Mouse (Mus musculus) lung, embryonic 16.5 days (tissue): Measurements from ENCODE around the gene Hsd17b7. TPM values are rescaled to one million over a fixed set of nuclear protein-coding genes. Genes with fewer than 3 reads are reported as not detected.
A peak's percentile ranks its signal among the peaks of the same experiment; 100 is the strongest.

ENCODE experiments used
- ATAC-seq: fragments of 200-750 bp; cut with Nextera tagmentation; 2 replicates; pipeline ENCODE4 v1.8.0; 2017; ENCODE audit warnings: low read depth, mild to moderate bottlenecking, moderate library complexity
- H3K27ac ChIP-seq: fragments of 300-500 bp; sonication (generic); 2 replicates; pipeline ENCODE4 v1.5.1; 2014; ENCODE audit warnings: mild to moderate bottlenecking, control low read depth, low read length
- H3K27me3 ChIP-seq: fragments of 300-500 bp; sonication (generic); 2 replicates; pipeline ENCODE4 v1.6.1; 2014; ENCODE audit warnings: low read depth, low read length, mixed read lengths; ENCODE audit not compliant: control insufficient read depth, insufficient read depth
- H3K36me3 ChIP-seq: fragments of 300-500 bp; sonication (generic); 2 replicates; pipeline ENCODE4 v1.6.1; 2014; ENCODE audit warnings: low read length; ENCODE audit not compliant: control insufficient read depth, insufficient read depth
- H3K4me1 ChIP-seq: fragments of 300-500 bp; sonication (generic); replicated peaks from 2 replicates; pipeline ENCODE4 v1.6.1; 2014; ENCODE audit warnings: low read length, mixed read lengths; ENCODE audit not compliant: control insufficient read depth, insufficient read depth
- H3K4me2 ChIP-seq: fragments of 300-500 bp; sonication (generic); 2 replicates; pipeline ENCODE4 v1.6.1; 2014; ENCODE audit warnings: low read depth, low read length, control low read depth
- H3K4me3 ChIP-seq: fragments of 300-500 bp; sonication (generic); 2 replicates; pipeline ENCODE4 v1.5.1; 2014; ENCODE audit warnings: mild to moderate bottlenecking, low read length, control low read depth
- H3K9ac ChIP-seq: fragments of 300-500 bp; sonication (generic); 2 replicates; pipeline ENCODE4 v1.6.1; 2014; ENCODE audit warnings: low read length, control low read depth
- H3K9me3 ChIP-seq: fragments of 300-500 bp; sonication (generic); 2 replicates; pipeline ENCODE4 v1.6.1; 2016; ENCODE audit warnings: low read length; ENCODE audit not compliant: control insufficient read depth
- WGBS: fragments of 180-500 bp; shearing (Covaris S2); extraction: QIAGEN DNeasy Blood & Tissue Kit; methylation state at CpG from one replicate; pipeline ENCODE4 v1.1.7; 2014; 5-methylcytosine and 5-hydroxymethylcytosine counted together
- polyA plus RNA-seq: library from polyadenylated mRNA; unstranded; fragments of >200 nt; fragmentation: Nextera tagmentation; extraction: Ambion mirVana; gene quantifications from 2 replicates; pipeline ENCODE4 v1.2.1, GENCODE M21; 2015

Gene Hsd17b7
- polyA plus RNA-seq, 1 experiment from 2014 or later: 11.0 TPM

DNA sequence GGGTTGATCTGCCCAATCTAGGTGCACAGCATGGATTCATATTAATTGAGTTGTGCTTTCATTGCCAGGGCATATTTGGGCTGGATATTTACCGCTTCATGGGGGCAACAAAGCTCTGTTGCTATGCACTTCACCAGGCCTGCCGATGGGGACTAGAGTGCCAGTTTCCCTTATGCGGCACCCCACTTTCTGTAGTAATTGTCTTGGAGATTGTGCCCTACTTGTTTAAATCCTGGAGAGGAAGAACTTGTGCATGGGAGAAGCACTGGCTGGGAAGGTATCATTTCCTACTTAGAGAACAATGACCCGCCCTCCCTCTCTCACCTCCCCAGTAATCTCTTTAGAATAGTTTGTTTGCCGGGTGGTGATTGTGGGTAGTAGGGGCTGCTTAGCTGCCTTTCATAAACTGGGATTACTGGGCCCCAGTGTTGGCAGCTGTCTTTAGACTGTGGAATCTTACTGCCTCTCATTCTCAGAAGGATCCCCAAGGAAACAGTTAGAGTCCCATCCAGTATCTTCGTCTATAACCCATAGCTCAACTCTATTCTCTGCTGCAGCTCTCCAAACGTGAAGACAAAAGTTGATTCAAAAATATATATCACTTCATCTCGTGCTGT is 41.2 kb downstream of the Hsd17b7 start:
- Histone ChIP-seq H3K9me3 (no peaks in the 10 kb centered on the region), H3K4me1 (peaks cover 2% of the 10 kb centered on the region; the same call in 1 of the 2 replicates), H3K36me3 (no peaks in the 10 kb centered on the region), H3K27ac (no peak overlapping the region), H3K9ac (no peak overlapping the region), H3K4me2 (peak overlapping the region; percentile 22; the same call in 1 of the 2 replicates), H3K27me3 (no peaks in the 10 kb centered on the region), H3K4me3 (no peak overlapping the region)
- no peak for ATAC-seq
- WGBS: 57% methylated on average over 8 of the region's 8 CpGs

DNA sequence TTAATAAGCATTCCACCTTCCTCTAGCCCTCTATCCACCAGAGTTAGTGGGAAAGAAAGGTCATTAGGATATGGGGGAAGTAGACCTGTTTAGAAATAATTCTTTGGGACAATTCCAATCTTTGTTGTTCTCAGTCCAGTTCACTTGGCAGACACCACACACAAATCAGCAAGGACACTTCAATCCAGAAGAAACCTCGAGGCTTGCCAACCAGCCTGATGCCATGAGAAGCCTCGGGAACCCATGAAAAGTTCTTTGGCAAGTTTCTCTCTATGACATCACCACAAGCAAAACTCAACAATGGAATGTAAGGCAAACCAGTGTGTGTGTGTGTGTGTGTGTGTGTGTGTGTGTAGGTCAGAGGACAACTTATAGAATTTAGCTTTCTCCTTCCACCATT is 44.5 kb downstream of the Hsd17b7 start:
- H3K4me3 ChIP-seq: no peak overlapping the region
- no peaks in the 10 kb centered on the region for H3K9me3 ChIP-seq
- no peak overlapping the region for H3K4me2 ChIP-seq
- peaks cover 2% of the 10 kb centered on the region; the same call in 1 of the 2 replicates for H3K4me1 ChIP-seq
- ATAC-seq: no peak
- WGBS: 61% methylated on average over 2 of the region's 2 CpGs
- H3K27ac ChIP-seq: no peak overlapping the region
- H3K36me3 ChIP-seq: no peaks in the 10 kb centered on the region
- 0 out of 2 replicates have a peak, but pooled peaks cover 2% of the 10 kb centered on the region for H3K27me3 ChIP-seq
- H3K9ac ChIP-seq: no peak overlapping the region

DNA sequence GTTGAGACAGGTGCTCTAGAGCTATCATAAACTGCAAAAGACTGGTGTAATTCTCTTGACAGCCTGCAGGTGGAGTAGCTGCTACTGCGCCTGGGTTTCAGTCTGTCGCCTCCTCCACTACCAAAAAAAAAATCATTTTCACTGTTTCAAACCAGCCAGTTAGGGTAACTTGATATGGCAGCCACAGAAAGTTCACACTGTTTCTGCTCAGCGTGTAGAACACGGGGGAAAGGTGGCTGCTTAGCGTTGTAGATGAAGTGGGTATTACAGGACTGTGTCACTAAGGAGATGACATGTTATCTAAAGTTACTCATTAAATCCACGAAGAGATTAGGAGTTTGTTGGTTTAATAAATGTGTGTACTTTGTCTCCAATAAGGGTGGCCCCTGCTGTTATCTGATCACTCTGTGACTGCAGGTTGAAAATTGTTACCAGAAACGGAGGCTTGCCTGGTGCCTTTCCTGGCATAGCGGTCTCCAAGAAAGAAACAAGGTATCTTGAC is 47.3 kb downstream of the Hsd17b7 start:
- H3K9ac ChIP-seq: no peak overlapping the region
- no peaks in the 10 kb centered on the region for H3K9me3 ChIP-seq
- no peak for ATAC-seq
- no peaks in the 10 kb centered on the region for H3K36me3 ChIP-seq
- H3K27me3 ChIP-seq: 0 out of 2 replicates have a peak, but pooled peaks cover 2% of the 10 kb centered on the region
- no peak overlapping the region for H3K4me3 ChIP-seq
- 18% methylated on average over 8 of the region's 8 CpGs for whole genome bisulfite sequencing
- H3K4me2 ChIP-seq: peak overlapping the region; percentile 27
- peaks cover 9% of the 10 kb centered on the region for H3K4me1 ChIP-seq
- H3K27ac ChIP-seq: no peak overlapping the region

DNA sequence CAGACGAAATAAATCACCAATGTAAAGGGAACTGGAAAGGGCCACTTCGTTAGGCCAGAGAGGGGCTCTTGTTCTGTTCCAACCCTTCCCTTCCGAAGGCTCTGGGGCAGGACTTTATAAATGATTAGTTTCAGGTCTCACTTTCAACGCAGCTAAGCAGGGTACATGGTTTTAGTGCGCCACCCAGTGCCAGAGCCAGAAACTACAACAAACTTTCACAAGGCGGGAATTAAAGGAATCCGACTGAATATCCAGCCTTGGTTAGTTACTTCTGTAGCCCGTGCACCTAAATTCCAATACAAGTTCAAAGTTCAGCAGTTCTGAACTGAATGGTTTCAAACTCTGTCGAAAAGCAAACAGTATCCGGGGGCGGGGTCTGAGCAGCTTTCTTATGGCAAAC is 49.8 kb downstream of the Hsd17b7 start:
- WGBS: 4% methylated on average over 11 of the region's 11 CpGs
- ATAC-seq: peak; percentile 26; the same call in 1 of the 2 replicates
- Histone ChIP-seq H3K4me2 (peak overlapping the region; percentile 36), H3K9me3 (no peaks in the 10 kb centered on the region), H3K4me3 (no peak overlapping the region; the same call in 1 of the 2 replicates), H3K9ac (peak overlapping the region; percentile 12), H3K4me1 (peaks cover 16% of the 10 kb centered on the region), H3K27ac (no peak overlapping the region), H3K36me3 (no peaks in the 10 kb centered on the region), H3K27me3 (0 out of 2 replicates have a peak, but pooled peaks cover 2% of the 10 kb centered on the region)

DNA sequence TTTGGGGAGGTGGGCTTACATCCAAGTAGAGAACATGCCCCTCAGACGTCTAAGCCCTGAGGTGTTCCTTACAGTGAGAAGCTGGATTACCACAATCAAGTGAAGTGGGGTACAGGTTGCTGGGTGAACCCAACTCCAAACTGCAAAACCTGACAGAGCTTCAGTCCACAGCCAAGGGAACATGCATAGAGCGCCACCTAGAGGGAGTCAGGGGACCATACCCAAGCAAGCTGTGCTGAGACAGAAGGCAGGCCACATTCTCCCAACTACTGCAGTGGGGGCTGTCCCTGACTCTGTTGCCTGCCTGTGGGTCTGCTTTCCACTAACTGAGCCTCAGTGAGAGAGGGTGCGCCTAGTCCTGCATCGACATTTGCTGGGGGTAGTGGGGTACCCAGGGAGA is 51.0 kb downstream of the Hsd17b7 start:
- Histone ChIP-seq H3K4me2 (no peak overlapping the region), H3K27me3 (0 out of 2 replicates have a peak, but pooled peaks cover 2% of the 10 kb centered on the region), H3K4me1 (peaks cover 16% of the 10 kb centered on the region), H3K9ac (no peak overlapping the region), H3K36me3 (no peaks in the 10 kb centered on the region), H3K27ac (peak overlapping the region; percentile 13; the same call in 1 of the 2 replicates), H3K4me3 (no peak overlapping the region), H3K9me3 (no peaks in the 10 kb centered on the region)
- ATAC-seq: peak; percentile 67
- 25% methylated on average over 4 of the region's 4 CpGs for WGBS

DNA sequence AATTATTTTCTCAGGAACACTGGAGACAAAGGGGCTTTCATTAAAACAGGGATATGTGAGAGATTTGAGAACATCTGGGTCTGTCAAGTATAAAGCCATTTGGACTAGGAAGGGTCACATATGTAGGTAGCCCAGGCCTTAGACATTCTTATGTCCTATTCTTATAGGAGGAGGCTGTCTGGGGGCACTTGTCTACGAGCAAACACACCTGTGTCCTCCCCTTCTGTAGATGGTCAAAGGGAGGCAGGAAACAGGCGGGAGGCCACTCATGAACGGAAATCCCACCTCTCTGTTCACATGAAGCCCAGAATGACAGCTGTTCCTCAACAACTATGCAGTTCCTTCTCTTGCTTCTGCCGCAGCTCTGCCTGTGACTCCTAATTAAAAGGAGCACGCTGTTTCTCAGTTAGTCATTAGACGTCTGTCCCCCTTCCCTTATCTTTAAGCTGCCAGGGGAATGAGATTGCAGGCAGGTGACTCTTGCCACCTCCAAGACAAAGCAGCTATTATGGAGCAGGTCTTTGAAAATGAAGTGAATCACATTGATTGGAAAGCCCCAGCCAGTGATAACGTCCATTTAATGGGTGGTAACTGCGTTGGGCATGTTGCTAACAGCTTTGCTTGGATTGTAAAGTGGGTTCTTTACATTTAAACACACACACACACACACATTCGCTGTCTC is 51.8 kb downstream of the Hsd17b7 start:
- Histone ChIP-seq H3K36me3 (no peaks in the 10 kb centered on the region), H3K9me3 (no peaks in the 10 kb centered on the region), H3K4me1 (peaks cover 16% of the 10 kb centered on the region), H3K27me3 (0 out of 2 replicates have a peak, but pooled peaks cover 2% of the 10 kb centered on the region), H3K9ac (no peak overlapping the region), H3K27ac (peak overlapping the region; percentile 26; the same call in 1 of the 2 replicates), H3K4me2 (no peak overlapping the region), H3K4me3 (no peak overlapping the region)
- ATAC-seq: peak; percentile 53
- 36% methylated on average over 9 of the region's 9 CpGs for WGBS

DNA sequence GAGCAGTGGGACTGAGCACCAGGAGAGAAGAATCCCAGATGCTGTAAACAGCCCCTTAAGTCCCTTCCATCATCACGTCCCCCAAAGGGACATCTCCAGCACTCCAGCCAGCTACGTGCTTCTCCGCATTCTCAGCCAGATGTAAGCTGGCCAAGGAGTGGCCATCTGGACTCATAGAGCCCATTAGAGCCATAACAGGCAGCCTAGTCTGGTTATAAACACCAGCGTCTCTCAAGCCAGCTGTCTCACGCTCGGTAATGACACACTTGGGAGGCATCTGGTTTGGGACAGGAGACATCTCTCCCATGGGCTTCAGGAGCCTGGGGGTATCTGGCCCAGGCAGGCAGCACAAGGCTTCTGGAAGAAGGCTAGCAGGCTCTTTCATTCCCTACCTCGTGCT is 52.4 kb downstream of the Hsd17b7 start:
- WGBS: 18% methylated on average over 7 of the region's 7 CpGs
- Histone ChIP-seq H3K27ac (peak overlapping the region; percentile 26; the same call in 1 of the 2 replicates), H3K9ac (0 out of 2 replicates have a peak overlapping the region, but pooled peaks have one; percentile 4), H3K4me1 (peaks cover 16% of the 10 kb centered on the region), H3K4me2 (no peak overlapping the region), H3K27me3 (0 out of 2 replicates have a peak, but pooled peaks cover 2% of the 10 kb centered on the region), H3K9me3 (no peaks in the 10 kb centered on the region), H3K36me3 (no peaks in the 10 kb centered on the region), H3K4me3 (no peak overlapping the region)
- ATAC-seq: peak; percentile 84

DNA sequence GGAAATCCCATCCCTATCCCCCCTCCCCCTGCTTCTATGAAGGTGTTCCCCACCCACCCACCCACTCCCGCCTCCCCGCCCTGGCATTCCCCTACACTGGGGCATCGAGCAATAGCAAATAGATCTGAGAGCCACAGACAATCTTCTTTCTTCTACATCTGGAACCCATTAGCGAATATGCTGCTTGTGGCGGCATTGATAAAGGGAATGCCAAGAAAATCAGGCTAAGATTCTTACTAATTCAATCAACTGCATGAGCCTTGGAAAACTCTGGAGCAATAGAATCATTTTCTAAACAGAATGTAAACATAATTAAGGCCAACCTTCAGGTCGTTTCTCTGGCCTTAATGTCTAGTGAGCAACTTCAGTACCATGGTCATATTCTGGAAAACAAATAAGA is 57.5 kb downstream of the Hsd17b7 start:
- Histone ChIP-seq H3K9me3 (no peaks in the 10 kb centered on the region), H3K4me1 (peaks cover 10% of the 10 kb centered on the region), H3K9ac (no peak overlapping the region), H3K27ac (no peak overlapping the region), H3K4me3 (no peak overlapping the region), H3K4me2 (no peak overlapping the region), H3K36me3 (no peaks in the 10 kb centered on the region), H3K27me3 (no peaks in the 10 kb centered on the region)
- 64% methylated on average over 6 of the region's 6 CpGs for WGBS
- ATAC-seq: no peak

DNA sequence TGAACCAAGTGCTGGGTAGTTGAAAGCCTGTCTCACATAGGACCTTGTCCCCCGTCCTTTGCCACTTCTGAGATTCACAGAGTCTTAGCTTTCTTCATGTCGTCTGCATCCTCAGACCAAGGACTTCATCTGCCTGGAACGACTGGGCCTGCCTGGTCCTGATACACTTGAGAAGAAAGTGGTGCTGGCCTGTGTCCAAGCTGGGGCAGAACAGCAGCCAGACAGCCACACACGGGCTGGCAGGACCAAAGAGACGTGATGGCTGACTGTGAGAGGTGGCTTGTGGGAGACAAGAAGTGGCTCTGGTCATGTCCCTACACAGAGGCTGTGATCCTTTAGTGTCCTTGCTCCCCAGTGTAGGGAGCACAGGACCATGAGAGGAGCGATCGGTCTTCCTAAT is 58.3 kb downstream of the Hsd17b7 start:
- H3K36me3 ChIP-seq: no peaks in the 10 kb centered on the region
- H3K9me3 ChIP-seq: no peaks in the 10 kb centered on the region
- no peak overlapping the region for H3K27ac ChIP-seq
- peaks cover 5% of the 10 kb centered on the region; the same call in 1 of the 2 replicates for H3K4me1 ChIP-seq
- H3K9ac ChIP-seq: no peak overlapping the region
- WGBS: 53% methylated on average over 7 of the region's 7 CpGs
- H3K4me2 ChIP-seq: no peak overlapping the region
- no peaks in the 10 kb centered on the region for H3K27me3 ChIP-seq
- no peak overlapping the region for H3K4me3 ChIP-seq
- ATAC-seq: no peak
